Mouse (Mus musculus) brain, embryonic 14.5 days (tissue): ENCODE results near the gene Gm5447. TPM values are rescaled to one million over a fixed set of nuclear protein-coding genes. Genes with fewer than 3 reads are reported as not detected.

ENCODE experiments used
- DNase-seq: peaks from one replicate; pipeline ENCODE4 v3.0.0-alpha.2; 2011; ENCODE audit warnings: low read depth
- CTCF ChIP-seq: fragments of 200-500 bp; IDR thresholded peaks from 2 replicates; pipeline ENCODE4 v1.5.1; 2012; ENCODE audit warnings: inconsistent platforms, mild to moderate bottlenecking, moderate library complexity, borderline replicate concordance; ENCODE audit not compliant: insufficient read depth, insufficient read length; ENCODE audit errors: extremely low read depth
- POLR2A ChIP-seq: fragments of 200-500 bp; IDR thresholded peaks from 2 replicates; pipeline ENCODE4 v1.6.1; 2012; ENCODE audit warnings: mild to moderate bottlenecking, inconsistent platforms, borderline replicate concordance; ENCODE audit not compliant: poor library complexity, insufficient read depth, insufficient read length, severe bottlenecking; ENCODE audit errors: extremely low read depth
- polyA plus RNA-seq: library from polyadenylated mRNA; depleted of rRNA; stranded (reverse); fragments of >200 nt; gene quantifications from 2 replicates; pipeline ENCODE4 v1.2.3, GENCODE M21; 2012; rRNA removed

Gene Gm5447
- polyA plus RNA-seq, 1 experiment = 0.07 TPM

GRCm38 (mm10) chr13:31023664-31024063 is 49.7 kb downstream of the Gm5447 start:
- DNase-seq = no peak
- TF ChIP-seq POLR2A (no peak), CTCF (no peak)

Other genes with a start within 250 kb of the Gm5447 start
- gene Irf4, start 225.0 kb upstream of the Gm5447 start, polyA plus RNA-seq = 0.05 and 0.06 TPM in 2 replicates
- 0.15 TPM in 1 of 2 replicates, not detected in the other for gene Hus1b, start 26.4 kb upstream of the Gm5447 start, polyA plus RNA-seq
- 35.6 and 39.8 TPM in 2 replicates for gene Exoc2, start 111 bp upstream of the Gm5447 start, polyA plus RNA-seq